Mouse (Mus musculus) ovary, postnatal 36 days (tissue): ENCODE measurements at regions not wholly inside any gene's neighbourhood (a gene's known extent, or its start where the extent isn't known, plus 50 kb on each side); places are given as distances from the start of the nearest gene placed in this dataset.
A peak's percentile ranks its signal among the peaks of the same experiment; 100 is the strongest.

ENCODE experiments used
- DNase-seq: peaks from one replicate; pipeline ENCODE4 v3.0.0; 2022; ENCODE audit warnings: low spot score, mixed read lengths

GRCm38 (mm10) chr4:81178782-81179135, 263.9 kb downstream of the Mpdz start:
- DNase-seq = peak; percentile 74

- DNase-seq = no peak
Observed at GRCm38 (mm10) chr4:81216123-81216522, 226.5 kb downstream of the Mpdz start.

DNA sequence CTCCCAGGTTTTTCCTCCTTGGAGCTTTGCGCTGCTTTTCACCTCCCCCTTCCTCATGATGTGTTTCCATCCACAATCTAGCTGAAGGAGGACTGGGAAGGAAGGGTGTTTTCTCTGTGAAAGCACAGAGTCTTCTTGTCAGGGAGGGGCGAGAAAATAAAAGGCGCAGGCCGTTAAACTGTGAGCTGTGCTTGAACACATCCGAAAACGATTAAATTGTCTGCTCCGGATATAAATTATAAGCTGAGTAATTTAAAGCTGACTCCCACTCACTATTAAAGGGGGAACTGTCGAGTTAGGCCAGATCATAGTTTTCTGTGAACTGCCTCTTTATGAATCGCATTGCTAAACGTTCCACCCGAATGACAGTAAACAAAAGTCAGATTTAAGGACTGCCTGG, 224.6 kb downstream of the Mpdz start:
- no peak for DNase-seq

GRCm38 (mm10) chr4:81222034-81222433, 220.6 kb downstream of the Mpdz start:
- no peak for DNase-seq

GRCm38 (mm10) chr4:81222468-81223175, 220.0 kb downstream of the Mpdz start:
- no peak for DNase-seq
